Mouse (Mus musculus): ENCODE results near the gene Psd. TPM values are rescaled to one million over a fixed set of nuclear protein-coding genes. Genes with fewer than 3 reads are reported as not detected.

The Psd gene
- total RNA-seq, 2 experiments from 2014 or later: 588 to 629 TPM

- intact Hi-C loops (cut with DNase I): no loop called here
- DNase-seq (ENCODE audit: low spot score in 2 of 2): no peak
Observed at GRCm38 (mm10) chr19:46311341-46311740, 15.6 kb downstream of the Psd start.

GRCm38 (mm10) chr19:46310312-46310865 is 16.6 kb downstream of the Psd start:
- no peak for DNase-seq (ENCODE audit: low spot score in 2 of 2)
- intact Hi-C loops (cut with DNase I): no loop called here

- no peak for DNase-seq (ENCODE audit: low spot score in 2 of 2)
- intact Hi-C loops (cut with DNase I): loop anchor here (2.0 kb wide), 1 partner anchor 175 kb away; no protein-coding TSS in a partner anchor
Observed at GRCm38 (mm10) chr19:46309651-46310305, 17.2 kb downstream of the Psd start.

GRCm38 (mm10) chr19:46308706-46309435 is 18.1 kb downstream of the Psd start:
- peak; percentile 87 to 89 for DNase-seq (ENCODE audit: low spot score in 2 of 2)
- intact Hi-C loops (cut with DNase I): loop anchor here (2.0 kb wide), 1 partner anchor 174 kb away; no protein-coding TSS in a partner anchor

GRCm38 (mm10) chr19:46308303-46308702 is 18.7 kb downstream of the Psd start:
- intact Hi-C loops (cut with DNase I): loop anchor here (2.0 kb wide), 1 partner anchor 174 kb away; no protein-coding TSS in a partner anchor
- DNase-seq (ENCODE audit: low spot score in 2 of 2): no peak

GRCm38 (mm10) chr19:46307781-46308180 is 19.2 kb downstream of the Psd start:
- DNase-seq (ENCODE audit: low spot score in 2 of 2): no peak

GRCm38 (mm10) chr19:46306751-46307289 is 20.1 kb downstream of the Psd start:
- no peak for DNase-seq (ENCODE audit: low spot score in 2 of 2)
- intact Hi-C loops (cut with DNase I): no loop called here

More at GRCm38 (mm10) chr19:46307781-46308180, 19.2 kb downstream of the Psd start:
- intact Hi-C loops (cut with DNase I): loop anchor here (2.0 kb wide), 1 partner anchor 173 kb away; no protein-coding TSS in a partner anchor

- intact Hi-C loops (cut with DNase I): no loop called here
- no peak for DNase-seq (ENCODE audit: low spot score in 2 of 2)
Observed at GRCm38 (mm10) chr19:46306268-46306610, 20.7 kb downstream of the Psd start.

GRCm38 (mm10) chr19:46305432-46306267 is 21.3 kb downstream of the Psd start:
- intact Hi-C loops (cut with DNase I): no loop called here
- peak; percentile 58 to 68 for DNase-seq (ENCODE audit: low spot score in 2 of 2)

GRCm38 (mm10) chr19:46304908-46305333 is 22.0 kb downstream of the Psd start:
- intact Hi-C loops (cut with DNase I): loop anchor here (1.0 kb wide), 1 partner anchor 25 kb away; no protein-coding TSS in a partner anchor
- DNase-seq (ENCODE audit: low spot score in 2 of 2): no peak

- DNase-seq (ENCODE audit: low spot score in 2 of 2): peak; percentile 76 to 82
- intact Hi-C loops (cut with DNase I): loop anchor here (1.0 kb wide), 1 partner anchor 26 kb away; no protein-coding TSS in a partner anchor
Observed at GRCm38 (mm10) chr19:46304216-46304841, 22.6 kb downstream of the Psd start, which contains the start of gene Nfkb2. TSS of gene Nfkb2 (plus strand) at chr19:46304320.

- intact Hi-C loops (cut with DNase I): loop anchor here (1.0 kb wide), 1 partner anchor 27 kb away; no protein-coding TSS in a partner anchor
- no peak for DNase-seq (ENCODE audit: low spot score in 2 of 2)
Observed at GRCm38 (mm10) chr19:46303251-46304215, 23.4 kb downstream of the Psd start.

GRCm38 (mm10) chr19:46302551-46302950 is 24.4 kb downstream of the Psd start:
- intact Hi-C loops (cut with DNase I): no loop called here
- no peak for DNase-seq (ENCODE audit: low spot score in 2 of 2)

GRCm38 (mm10) chr19:46300294-46301045 is 26.5 kb downstream of the Psd start:
- intact Hi-C loops (cut with DNase I): no loop called here
- DNase-seq (ENCODE audit: low spot score in 2 of 2): no peak

- intact Hi-C loops (cut with DNase I): no loop called here
- DNase-seq (ENCODE audit: low spot score in 2 of 2): no peak
Observed at GRCm38 (mm10) chr19:46296938-46297337, 30.0 kb downstream of the Psd start.

GRCm38 (mm10) chr19:46290535-46291105 is 36.3 kb downstream of the Psd start:
- intact Hi-C loops (cut with DNase I): no loop called here
- DNase-seq (ENCODE audit: low spot score in 2 of 2): no peak

GRCm38 (mm10) chr19:46287566-46287965 is 39.4 kb downstream of the Psd start:
- no peak for DNase-seq (ENCODE audit: low spot score in 2 of 2)
- intact Hi-C loops (cut with DNase I): no loop called here

All from left cerebral cortex, postnatal 25 days (tissue).